ENCODE assay signal across 8 mouse cellular contexts in genomic region chr3:75557292-75557691, GRCm38 (mm10). TPM values are rescaled to one million over a fixed set of nuclear protein-coding genes. Genes with fewer than 3 reads are reported as not detected.
A peak's percentile ranks its signal among the peaks of the same experiment; 100 is the strongest.
DNase-seq lines count a peak whose midpoint lies in the region; ATAC-seq and TF ChIP-seq lines count a peak whose summit lies in the region.

Serpini1 (plus strand) TSS chr3:75557547.

- WGBS in forebrain, embryonic 11.5 days, result under 1% methylated on average over 19 of the region's 19 CpGs
- 1% methylated on average over 19 of the region's 19 CpGs for WGBS in heart, postnatal 0 days
- WGBS in liver, embryonic 14.5 days (ENCODE audit: insufficient replicate concordance), result under 1% methylated on average over 19 of the region's 19 CpGs
- WGBS in neural tube, embryonic 13.5 days, result under 1% methylated on average over 19 of the region's 19 CpGs

- H3K9me3 ChIP-seq in E14TG2a.4 (ENCODE audit: low read length), result no peaks in the 10 kb centered on the region
- no peaks in the 10 kb centered on the region for H3K9me3 ChIP-seq in forebrain, embryonic 11.5 days (ENCODE audit: control insufficient read depth, low read length)
- H3K9me3 ChIP-seq in heart, postnatal 0 days (replicated peaks; ENCODE audit: control insufficient read depth, low read length), result no peaks in the 10 kb centered on the region
- H3K9me3 ChIP-seq in liver, embryonic 14.5 days (ENCODE audit: control insufficient read depth, low read length), result no peaks in the 10 kb centered on the region
- no peaks in the 10 kb centered on the region for H3K9me3 ChIP-seq in neural tube, embryonic 13.5 days

- H3K27me3 ChIP-seq in E14TG2a.4 (ENCODE audit: insufficient read depth, low read length), result no peaks in the 10 kb centered on the region
- no peaks in the 10 kb centered on the region for H3K27me3 ChIP-seq in forebrain, embryonic 11.5 days (ENCODE audit: control insufficient read depth, insufficient read depth, low read length)
- no peaks in the 10 kb centered on the region for H3K27me3 ChIP-seq in heart, postnatal 0 days (ENCODE audit: control insufficient read depth, insufficient read depth, low read length)
- no peaks in the 10 kb centered on the region for H3K27me3 ChIP-seq in liver, embryonic 14.5 days (ENCODE audit: control insufficient read depth, insufficient read depth, low read length)
- H3K27me3 ChIP-seq in neural tube, embryonic 13.5 days, result no peaks in the 10 kb centered on the region

- H3K4me3 ChIP-seq in E14TG2a.4 (replicated peaks; ENCODE audit: low read length), result peak within 1 kb of the TSS; percentile 96
- peak within 1 kb of the TSS; percentile 88 for H3K4me3 ChIP-seq in forebrain, embryonic 11.5 days (ENCODE audit: low read depth, low read length)
- H3K4me3 ChIP-seq in heart, postnatal 0 days (ENCODE audit: low read depth, low read length), result peak within 1 kb of the TSS; percentile 71
- peak within 1 kb of the TSS; percentile 82 to 93 for H3K4me3 ChIP-seq in liver, embryonic 14.5 days (ENCODE audit: insufficient read depth in 1 of 2, low read depth in 2 of 2, low read length in 2 of 2)
- H3K4me3 ChIP-seq in neural tube, embryonic 13.5 days, result peak within 1 kb of the TSS; percentile 97

- H3K9ac ChIP-seq in forebrain, embryonic 11.5 days (ENCODE audit: low read length), result peak within 1 kb of the TSS; percentile 71
- peak within 1 kb of the TSS; percentile 82 for H3K9ac ChIP-seq in heart, postnatal 0 days (replicated peaks; ENCODE audit: low read depth, low read length)
- H3K9ac ChIP-seq in liver, embryonic 14.5 days (replicated peaks), result peak within 1 kb of the TSS; percentile 94
- H3K9ac ChIP-seq in neural tube, embryonic 13.5 days, result peak within 1 kb of the TSS; percentile 92

- ATAC-seq in forebrain, embryonic 11.5 days (replicated peaks; ENCODE audit: low FRiP score), result peak; percentile 94
- peak; percentile 89 for ATAC-seq in heart, postnatal 0 days (ENCODE audit: insufficient read depth, low read depth)
- peak; percentile 82 for ATAC-seq in liver, embryonic 14.5 days (ENCODE audit: insufficient read depth)
- ATAC-seq in neural tube, embryonic 13.5 days (ENCODE audit: low read depth), result peak; percentile 96

- TF ChIP-seq CTCF in E14TG2a.4 (conservative IDR thresholded peaks at IDR 0.05; ENCODE audit: low read length), result no peak
- TF ChIP-seq CTCF in heart, postnatal 0 days (IDR thresholded peaks at IDR 0.05; ENCODE audit: low read depth), result no peak
- no peak for TF ChIP-seq CTCF in liver, embryonic 14.5 days (IDR thresholded peaks at IDR 0.05; ENCODE audit: low read depth)

- peak within 1 kb of the TSS; percentile 70 for H3K27ac ChIP-seq in forebrain, embryonic 11.5 days (ENCODE audit: low read depth, low read length)
- peak within 1 kb of the TSS; percentile 77 for H3K27ac ChIP-seq in heart, postnatal 0 days (ENCODE audit: low read depth)
- peak within 1 kb of the TSS; percentile 81 for H3K27ac ChIP-seq in liver, embryonic 14.5 days
- H3K27ac ChIP-seq in neural tube, embryonic 13.5 days (replicated peaks), result peak within 1 kb of the TSS; percentile 86

- H3K4me1 ChIP-seq in E14TG2a.4 (replicated peaks; ENCODE audit: low read depth, low read length), result peaks cover 25% of the 10 kb centered on the region
- peaks cover 3% of the 10 kb centered on the region; the same call in 1 of the 2 replicates for H3K4me1 ChIP-seq in forebrain, embryonic 11.5 days (replicated peaks; ENCODE audit: control insufficient read depth, insufficient read depth, low read length)
- H3K4me1 ChIP-seq in heart, postnatal 0 days (ENCODE audit: control insufficient read depth, insufficient read depth), result no peaks in the 10 kb centered on the region; the same call in 1 of the 2 replicates
- H3K4me1 ChIP-seq in liver, embryonic 14.5 days (replicated peaks; ENCODE audit: control insufficient read depth in 2 of 2, insufficient read depth in 2 of 2, low read length in 1 of 2), result peaks cover 5 to 8% of the 10 kb centered on the region in 2 experiments
- peaks cover 19% of the 10 kb centered on the region for H3K4me1 ChIP-seq in neural tube, embryonic 13.5 days (replicated peaks)

- peak; percentile 82 for DNase-seq in c-Kit-positive CD71-negative TER-119-negative erythroid progenitor cells, embryonic 14.5 days (ENCODE audit: low read depth)
- peak; percentile 88 for DNase-seq in forebrain, embryonic 11.5 days (ENCODE audit: low spot score)
- DNase-seq in heart, postnatal 0 days (ENCODE audit: low spot score), result peak; percentile 88
- peak; percentile 93 to 94 for DNase-seq in kidney, postnatal 36 days
- peak; percentile 77 to 81 (median 78) for DNase-seq in liver, embryonic 14.5 days (ENCODE audit: low read depth in 3 of 3, low spot score in 3 of 3)
- DNase-seq in testis, postnatal 14 days (ENCODE audit: low spot score), result peak; percentile 91

- no peaks in the 10 kb centered on the region for H3K36me3 ChIP-seq in E14TG2a.4 (ENCODE audit: insufficient read depth, low read length)
- H3K36me3 ChIP-seq in forebrain, embryonic 11.5 days (ENCODE audit: control insufficient read depth, insufficient read depth, low read length), result no peaks in the 10 kb centered on the region
- H3K36me3 ChIP-seq in heart, postnatal 0 days (replicated peaks; ENCODE audit: control insufficient read depth, insufficient read depth, low read length), result no peaks in the 10 kb centered on the region
- H3K36me3 ChIP-seq in liver, embryonic 14.5 days (replicated peaks; ENCODE audit: control insufficient read depth, insufficient read depth, low read depth), result no peaks in the 10 kb centered on the region
- no peaks in the 10 kb centered on the region for H3K36me3 ChIP-seq in neural tube, embryonic 13.5 days

- peak within 1 kb of the TSS; percentile 73 for H3K4me2 ChIP-seq in forebrain, embryonic 11.5 days (ENCODE audit: low read depth, low read length, severe bottlenecking)
- peak within 1 kb of the TSS; percentile 76 for H3K4me2 ChIP-seq in heart, postnatal 0 days (ENCODE audit: low read depth, low read length)
- peak within 1 kb of the TSS; percentile 85 for H3K4me2 ChIP-seq in liver, embryonic 14.5 days (ENCODE audit: low read depth)
- peak within 1 kb of the TSS; percentile 83 for H3K4me2 ChIP-seq in neural tube, embryonic 13.5 days

- no peak for TF ChIP-seq EP300 in heart, postnatal 0 days (IDR thresholded peaks at IDR 0.05; ENCODE audit: low read depth)
- TF ChIP-seq EP300 in liver, embryonic 14.5 days (IDR thresholded peaks at IDR 0.05; ENCODE audit: low read depth), result no peak

RNA-seq across cellular contexts. Expression of gene Serpini1, which starts in this region (rescaled TPM):
- polyA plus RNA-seq in forebrain, embryonic 11.5 days (2014; fragmentation: Nextera tagmentation; extraction: Ambion mirVana), result 21.0 and 22.3 TPM in 2 replicates
- total RNA-seq in heart, postnatal 0 days (2014; rRNA removed; ENCODE audit: low replicate concordance), result 1.8 and 7.5 TPM in 2 replicates
- polyA plus RNA-seq in heart, postnatal 0 days (2015; fragmentation: Nextera tagmentation; extraction: Ambion mirVana), result 3.7 and 3.8 TPM in 2 replicates
- polyA plus RNA-seq in liver, embryonic 14.5 days (2012; rRNA removed), result 0.11 and 0.15 TPM in 2 replicates
- 0.13 and 0.50 TPM in 2 replicates for polyA plus RNA-seq in liver, embryonic 14.5 days (2014; fragmentation: Nextera tagmentation; extraction: Ambion mirVana)
- polyA plus RNA-seq in neural tube, embryonic 13.5 days (2015; fragmentation: Nextera tagmentation; extraction: Ambion mirVana), result 133 and 145 TPM in 2 replicates

Comparison
In these comparisons a context has a peak if more than half of its experiments do, and no peak if none do; other contexts are left out.
1. Peak in every context shown above with its lines: DNase-seq, ATAC-seq, H3K4me3 ChIP-seq and H3K27ac ChIP-seq.
2. Peak in DNase-seq, ATAC-seq, H3K4me3 ChIP-seq, H3K27ac ChIP-seq, H3K9ac ChIP-seq and H3K4me2 ChIP-seq in liver, embryonic 14.5 days; RNA of the gene not detected or under 1 TPM.